Mouse (Mus musculus) heart, postnatal 4 days (tissue): ENCODE data around the gene Nrgn. TPM values are rescaled to one million over a fixed set of nuclear protein-coding genes. Genes with fewer than 3 reads are reported as not detected.

Experiments
- DNase-seq: peaks from one replicate; pipeline ENCODE4 v3.0.0; 2021
- total RNA-seq, 2 experiments: library from RNA; stranded (reverse); gene quantifications; 2 replicates each; pipeline ENCODE4 v1.2.3; 2021

Gene Nrgn
- total RNA-seq, 2 experiments from 2014 or later: 2.0 to 3.1 TPM

DNA sequence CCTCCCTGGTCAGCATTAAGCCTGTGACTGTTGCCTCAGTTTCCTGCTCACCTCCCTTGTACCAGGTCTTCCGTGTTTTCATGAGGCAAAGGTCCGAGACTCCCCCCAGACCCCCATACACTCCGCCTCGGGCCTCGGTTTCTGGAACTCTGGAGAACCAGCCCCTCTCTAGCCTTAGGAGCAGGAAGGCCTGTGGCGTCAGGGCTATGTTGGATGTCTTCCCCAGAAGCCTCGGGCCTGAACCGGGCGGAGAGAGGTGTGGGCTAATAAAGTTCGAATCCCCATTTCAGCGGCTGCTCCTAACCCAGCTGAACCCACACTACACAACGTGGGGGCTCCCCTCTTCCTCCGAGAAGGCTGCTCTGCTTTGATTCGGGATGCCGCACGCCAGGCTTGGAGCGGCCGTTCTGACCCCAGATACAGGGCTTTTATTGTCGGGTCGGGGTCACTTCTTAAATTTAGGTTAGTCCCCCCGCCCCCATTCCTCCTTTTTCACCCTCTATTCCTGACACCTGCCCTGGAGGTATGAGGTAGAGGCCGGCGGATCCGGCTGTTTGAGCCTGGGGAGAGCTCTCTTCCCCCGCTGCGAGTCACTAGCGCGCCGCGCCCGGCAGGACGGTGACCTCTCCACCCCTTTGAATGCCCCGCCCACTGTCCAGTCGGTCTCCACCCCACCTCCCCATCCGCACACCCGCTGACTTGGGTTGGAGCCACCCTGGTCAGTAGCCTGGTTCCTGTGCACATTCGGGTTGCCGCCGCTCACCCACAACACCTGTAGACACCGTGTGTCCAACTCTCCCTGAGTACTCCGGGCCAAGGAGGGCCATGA is 25.1 kb downstream of the Nrgn start, which contains the start of gene Esam:
Gene Esam (plus strand): TSS at position 683 of the 829 bp plus-strand sequence.
- peak; percentile 85 for DNase-seq

DNA sequence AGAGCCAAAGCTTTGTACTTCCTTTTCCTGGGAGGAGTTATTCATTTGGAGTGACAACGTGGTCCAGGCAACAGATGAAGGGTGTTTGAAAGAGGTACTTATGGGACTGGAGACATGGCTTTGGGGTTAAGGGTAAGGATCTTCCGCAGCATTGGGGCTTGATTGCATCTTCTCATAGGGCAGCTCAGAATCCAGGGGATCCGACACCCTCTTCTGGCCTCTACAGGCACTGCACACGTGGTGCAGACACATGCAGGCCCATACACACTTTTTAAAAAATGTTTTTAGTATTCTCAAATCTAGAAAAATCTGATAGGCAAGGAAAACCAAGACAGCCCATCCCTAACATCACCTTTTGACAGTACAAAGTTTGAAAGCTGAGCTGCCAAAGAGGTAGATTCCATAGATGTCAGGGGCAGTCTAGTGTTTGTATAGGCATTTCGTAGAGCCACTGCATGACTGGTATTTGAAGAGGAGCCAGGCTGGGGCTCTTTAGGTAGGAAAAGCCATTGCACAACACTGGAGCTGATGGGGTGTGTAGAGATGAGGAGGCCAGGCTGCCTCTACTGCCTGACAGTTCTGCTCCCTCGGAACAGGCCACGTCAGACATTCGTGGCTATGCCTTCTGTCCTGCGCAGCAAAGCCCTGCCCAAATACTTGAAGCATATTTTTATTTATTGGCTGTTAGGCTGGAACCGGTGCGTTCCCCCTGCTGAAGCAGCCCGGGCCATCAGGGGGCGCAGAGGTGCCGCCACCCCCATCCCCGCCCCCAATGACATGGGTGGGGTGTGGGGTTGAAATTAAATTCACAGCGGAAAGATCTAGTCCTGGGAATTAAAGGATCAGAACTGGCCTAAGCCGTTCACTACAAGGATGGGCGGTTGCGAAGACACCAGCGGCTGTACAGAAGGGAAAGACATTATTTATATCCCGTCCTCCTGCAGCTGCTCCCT is 26.0 kb downstream of the Nrgn start:
- peak; percentile 55 for DNase-seq

DNA sequence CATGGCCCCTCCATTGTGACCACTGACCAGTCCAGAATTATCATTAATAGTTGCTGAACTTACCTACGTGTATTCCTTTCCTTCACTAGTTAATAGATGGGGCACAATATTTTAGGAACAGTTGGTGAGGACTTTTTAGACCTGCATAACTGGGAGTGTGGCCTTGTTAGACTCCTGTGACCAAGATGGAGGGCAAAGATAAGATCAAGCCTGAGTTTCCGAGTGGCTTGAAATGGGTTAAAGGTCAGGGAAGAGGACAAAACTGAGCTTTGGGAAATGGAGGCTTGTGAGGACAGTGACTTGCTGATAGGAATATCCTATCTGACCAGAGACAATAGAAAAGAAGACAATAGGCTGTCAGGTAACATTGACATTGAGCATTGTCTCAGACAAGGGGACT is 27.2 kb downstream of the Nrgn start:
- DNase-seq: no peak

DNA sequence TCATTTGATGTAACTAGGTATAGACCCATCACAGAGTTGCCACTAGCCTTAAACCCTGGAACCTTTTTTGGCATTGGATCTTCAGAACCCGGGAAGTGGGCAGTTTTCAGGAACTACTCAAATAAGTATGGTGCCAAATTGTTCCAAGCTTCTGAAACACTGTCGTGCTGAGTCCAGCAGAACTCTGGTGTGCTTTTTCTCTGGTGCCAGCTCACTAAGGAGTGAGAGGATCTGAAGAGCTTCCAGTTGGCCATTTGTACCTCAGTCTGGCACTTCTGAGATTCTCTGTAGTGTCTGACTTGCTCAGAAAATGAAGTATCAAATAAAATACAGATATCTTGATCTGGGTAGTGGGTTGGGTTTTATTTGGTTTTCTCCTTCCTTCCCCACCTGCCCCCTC is 32.7 kb downstream of the Nrgn start:
- no peak for DNase-seq

DNA sequence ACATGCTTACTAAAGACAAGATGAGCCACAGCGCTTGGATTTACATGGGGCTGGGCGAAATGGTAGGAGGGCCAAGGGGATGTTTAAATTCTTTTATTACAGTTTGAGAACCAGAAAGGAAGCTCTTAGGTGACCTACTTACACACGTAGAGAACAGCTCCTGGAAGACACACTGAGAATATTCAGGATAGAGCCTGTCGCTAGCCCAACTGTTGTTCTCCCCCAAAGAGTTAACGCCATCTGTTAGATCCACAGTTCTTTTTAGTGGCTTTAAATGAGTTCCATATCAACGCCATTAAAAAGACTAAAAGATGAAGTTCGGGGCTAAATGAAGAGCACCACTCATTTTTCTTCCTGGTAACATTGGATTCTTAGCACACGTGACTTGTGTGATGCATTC is 33.7 kb downstream of the Nrgn start:
- DNase-seq: no peak

DNA sequence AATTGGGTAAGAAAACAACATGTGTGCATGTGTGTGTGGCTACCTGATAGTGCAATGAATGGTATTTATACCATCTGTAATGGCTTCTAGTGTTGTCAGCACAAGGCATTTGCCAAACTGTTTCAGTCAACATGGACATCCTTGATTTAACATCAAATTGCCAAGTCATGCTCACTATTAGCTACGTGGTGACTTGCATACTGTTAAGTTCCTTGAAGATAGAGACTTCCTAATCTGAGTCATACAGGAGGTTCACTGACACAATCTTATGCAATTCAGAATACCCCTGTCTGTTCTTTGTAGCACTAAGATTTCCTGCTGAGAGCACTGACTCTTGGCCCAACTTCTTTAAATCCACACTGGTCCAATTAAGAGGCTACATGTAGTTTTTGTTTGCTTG is 35.2 kb downstream of the Nrgn start:
- DNase-seq: no peak

DNA sequence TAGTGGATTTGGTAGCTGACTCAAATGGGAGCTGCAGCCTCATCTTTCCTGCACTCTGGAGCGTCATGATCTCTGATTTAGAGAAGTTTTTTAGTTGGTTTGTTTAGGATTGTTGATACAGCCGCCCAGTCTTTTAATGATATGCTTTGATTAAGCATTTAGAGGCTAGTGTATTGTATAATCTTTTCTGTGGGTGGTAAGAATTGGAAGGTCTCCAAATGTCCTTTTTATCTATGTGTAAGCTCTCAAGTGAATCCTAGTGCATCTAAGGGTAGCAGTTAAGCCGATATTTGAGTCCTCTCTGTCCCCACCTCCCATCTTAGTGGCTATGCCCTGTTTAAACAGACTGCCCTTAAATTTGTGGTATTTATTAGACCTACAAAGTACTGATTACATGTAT is 38.2 kb downstream of the Nrgn start:
- no peak for DNase-seq

DNA sequence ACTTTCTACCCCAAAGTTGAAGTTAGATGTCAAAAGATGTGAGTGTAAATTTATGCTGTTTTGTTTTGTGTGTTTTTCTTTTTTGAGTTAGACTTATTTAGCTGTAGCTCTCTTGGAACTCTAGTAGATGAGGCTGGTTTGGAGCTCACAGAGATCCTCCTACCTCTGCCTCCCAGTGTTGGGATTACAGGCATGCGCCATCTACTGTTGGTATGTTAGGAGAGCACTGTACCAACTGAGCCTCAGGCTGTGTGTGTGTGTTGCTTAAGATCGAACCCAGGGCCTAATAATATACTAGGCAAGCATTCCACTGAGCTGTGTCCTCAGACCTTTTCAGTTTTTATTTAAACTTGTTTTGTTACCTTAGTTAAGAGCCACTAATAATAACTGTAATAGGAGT is 40.6 kb downstream of the Nrgn start:
- no peak for DNase-seq

DNA sequence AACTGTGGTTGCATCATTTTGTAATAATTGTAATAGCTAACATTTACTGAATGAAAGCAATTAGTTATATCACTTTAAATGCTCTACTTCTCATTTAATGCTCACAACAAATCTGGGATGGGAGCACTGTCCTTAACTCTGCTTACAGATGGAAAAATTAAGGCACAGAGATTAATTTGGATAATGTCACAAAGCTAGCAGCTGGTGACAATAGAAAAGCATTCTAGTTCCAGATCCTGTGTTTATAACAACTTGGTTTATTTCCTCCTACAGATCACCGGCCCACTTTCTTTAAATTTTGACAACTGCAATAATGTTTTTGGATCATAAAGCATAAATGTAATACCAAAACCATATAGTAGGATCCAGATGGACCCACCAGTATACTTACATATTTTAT is 46.7 kb downstream of the Nrgn start:
- DNase-seq: no peak

DNA sequence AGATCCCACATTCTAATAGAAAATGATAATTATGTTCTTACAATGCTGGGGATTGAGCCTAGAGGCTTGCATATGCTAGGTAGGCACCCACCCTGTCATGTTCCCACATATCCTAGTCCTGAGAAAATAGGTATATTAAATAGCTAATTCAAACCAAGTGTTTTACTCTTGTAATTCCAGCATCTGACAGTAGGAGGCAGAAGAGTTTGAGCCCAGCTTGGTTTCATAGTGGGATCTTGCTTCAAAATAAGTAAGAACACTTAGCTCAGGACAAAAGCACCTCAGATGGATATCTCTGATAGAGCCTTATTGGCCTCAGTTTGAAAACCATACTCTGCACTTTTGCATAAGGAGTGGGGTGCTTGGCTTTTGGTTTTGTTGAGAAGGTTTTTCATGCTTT is 48.4 kb downstream of the Nrgn start:
- no peak for DNase-seq

DNA sequence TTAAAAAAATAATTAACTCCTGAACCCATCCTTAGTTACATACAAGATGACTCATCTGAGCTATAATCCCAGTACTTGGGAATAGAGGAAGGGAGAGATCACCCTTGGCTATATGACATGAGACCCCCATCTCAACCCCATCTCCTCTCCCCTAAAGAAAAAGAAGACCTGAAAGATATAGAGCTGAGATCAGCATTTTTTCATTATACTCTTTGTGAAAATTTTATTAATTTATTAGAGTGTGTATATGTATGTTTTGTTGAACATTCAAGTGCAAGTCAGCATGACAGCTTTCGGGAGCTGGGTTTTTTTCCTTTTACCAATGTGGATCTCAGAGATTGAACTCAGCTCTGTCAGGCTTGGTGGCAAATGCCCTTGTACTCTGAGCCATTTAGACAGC is 51.5 kb downstream of the Nrgn start:
- no peak for DNase-seq

DNA sequence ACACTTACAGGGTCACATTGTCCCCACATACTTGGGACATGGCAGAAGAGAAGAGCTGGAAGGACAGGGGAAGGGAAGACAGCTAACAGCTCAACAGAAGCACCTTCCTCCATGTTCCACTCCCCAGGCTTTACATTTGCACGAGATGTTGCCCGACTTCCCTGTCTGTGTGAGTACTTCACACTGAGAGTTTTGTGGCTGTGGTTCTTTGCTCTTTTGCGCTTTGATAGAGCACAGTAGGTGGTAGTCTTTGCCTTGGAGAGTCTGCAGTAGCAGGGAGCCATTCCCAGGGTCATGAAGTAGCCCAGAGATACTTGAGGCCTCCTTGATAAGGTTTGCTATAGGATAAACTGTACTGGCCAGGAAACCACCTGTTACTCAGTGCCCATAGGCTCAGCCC is 52.5 kb downstream of the Nrgn start:
- no peak for DNase-seq

DNA sequence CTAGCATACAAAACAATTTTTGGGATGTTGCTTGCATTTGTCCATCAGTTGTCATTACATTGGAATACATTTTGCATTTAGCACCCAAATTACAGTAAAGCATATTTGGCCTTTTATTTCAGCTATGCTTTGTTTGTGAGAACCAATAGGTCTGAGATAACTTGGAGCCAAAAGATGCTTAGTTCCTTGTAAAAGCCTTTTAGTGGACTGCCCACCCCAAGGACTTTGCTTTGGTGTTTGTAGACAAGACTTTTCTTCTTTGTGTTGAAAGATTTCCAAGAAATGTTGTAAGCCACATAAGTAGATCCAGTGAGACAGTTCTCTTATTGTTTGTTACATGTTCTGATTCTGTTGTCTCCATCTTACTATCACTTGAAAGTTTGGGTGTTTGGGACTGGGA is 56.4 kb downstream of the Nrgn start:
- no peak for DNase-seq

DNA sequence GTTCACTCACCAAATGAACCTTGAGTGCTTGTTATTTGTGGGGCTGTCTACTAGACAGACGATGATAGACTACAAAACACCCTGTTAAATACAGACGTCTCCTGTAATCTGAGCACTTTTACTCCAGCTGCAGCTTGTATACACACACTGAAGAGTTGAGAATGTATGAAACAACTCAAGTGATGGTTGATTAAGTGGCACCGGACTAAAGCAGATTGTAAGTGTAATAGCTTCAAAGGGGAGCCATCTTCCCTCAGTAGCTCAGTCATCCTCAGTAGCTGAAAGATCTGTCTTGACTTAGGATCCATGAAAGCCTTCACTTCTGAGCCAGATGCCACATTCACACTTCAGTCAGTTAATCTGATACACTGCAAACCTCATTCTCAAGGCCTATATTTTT is 56.9 kb downstream of the Nrgn start:
- no peak for DNase-seq

Other genes starting within 250 kb of the Nrgn start
- gene Ccdc15, start 204.5 kb downstream of the Nrgn start, total RNA-seq: 1 to 10 TPM; 3.6 TPM
- not detected for gene Hepacam, start 185.6 kb downstream of the Nrgn start, total RNA-seq
- 10 to 100 TPM; 32.6 to 33.2 TPM for gene Robo4, start 151.0 kb downstream of the Nrgn start, total RNA-seq
- under 1 TPM in 1 of 2 experiments, not detected in 1; 0.05 TPM for gene Robo3, start 119.7 kb downstream of the Nrgn start, total RNA-seq
- gene Msantd2, start 63.6 kb downstream of the Nrgn start, total RNA-seq: 10 to 100 TPM; 15.2 to 20.6 TPM
- 10 to 100 TPM; 88.8 to 91.3 TPM for gene Esam, start 24.8 kb downstream of the Nrgn start, total RNA-seq
- 1 to 10 TPM; 6.4 to 7.9 TPM for gene Vsig2, start 13.6 kb downstream of the Nrgn start, total RNA-seq
- gene Siae, start 2.8 kb upstream of the Nrgn start, total RNA-seq: 1 to 10 TPM; 6.5 to 6.6 TPM
- gene Spa17, start 60.8 kb upstream of the Nrgn start, total RNA-seq: 1 to 10 TPM; 2.4 to 4.5 TPM
- gene Tbrg1, start 104.4 kb upstream of the Nrgn start, total RNA-seq: 10 to 100 TPM; 60.8 to 61.8 TPM
- gene Panx3, start 116.3 kb upstream of the Nrgn start, total RNA-seq: not detected
- gene Olfr160, start 163.3 kb upstream of the Nrgn start, total RNA-seq: not detected
- not detected for gene Olfr874, start 192.2 kb upstream of the Nrgn start, total RNA-seq
- gene Olfr875, start 219.0 kb upstream of the Nrgn start, total RNA-seq: not detected